Mouse (Mus musculus) spleen, embryonic (tissue): ENCODE measurements around the gene Arfgap2.

Experiments used
- CTCF ChIA-PET: fragments of 350-600 bp; sonication (Branson Sonifier 250); formaldehyde crosslinking; loops from one replicate; lab custom pipeline; 2022; lab: Charles Lee

Arfgap2 gene

GRCm38 (mm10) chr2:91258830-91259229 is 5.9 kb upstream of the Arfgap2 start:
- CTCF ChIA-PET: no interaction called here

- CTCF ChIA-PET: no interaction called here
These were observed 5.3 kb upstream of the Arfgap2 start for GRCm38 (mm10) chr2:91259493-91259892.

- CTCF ChIA-PET: no interaction called here
These were observed 798 bp upstream of the Arfgap2 start for GRCm38 (mm10) chr2:91263692-91264660.

- CTCF ChIA-PET: no interaction called here
These were observed 3.3 kb downstream of the Arfgap2 start for GRCm38 (mm10) chr2:91268042-91268441.

GRCm38 (mm10) chr2:91268706-91269105 is 3.9 kb downstream of the Arfgap2 start:
- CTCF ChIA-PET: interaction anchor here (0.6 kb wide), 1 partner anchor 276 kb away, joined by 4 read pairs; no protein-coding TSS in a partner anchor

GRCm38 (mm10) chr2:91269687-91270133 is 4.9 kb downstream of the Arfgap2 start:
- CTCF ChIA-PET: no interaction called here

GRCm38 (mm10) chr2:91278749-91279371 is 14.1 kb downstream of the Arfgap2 start:
- CTCF ChIA-PET: no interaction called here

- CTCF ChIA-PET: no interaction called here
These were observed 14.6 kb downstream of the Arfgap2 start for GRCm38 (mm10) chr2:91279372-91279755.

GRCm38 (mm10) chr2:91281366-91281765 is 16.6 kb downstream of the Arfgap2 start:
- CTCF ChIA-PET: interaction anchor here (0.7 kb wide), 1 partner anchor 13 kb away, joined by 3 read pairs; no protein-coding TSS in a partner anchor

GRCm38 (mm10) chr2:91283972-91284371 is 19.2 kb downstream of the Arfgap2 start:
- CTCF ChIA-PET: interaction anchor here (0.7 kb wide), 1 partner anchor 139 kb away, joined by 3 read pairs; no protein-coding TSS in a partner anchor

- CTCF ChIA-PET: no interaction called here
These were observed 19.8 kb downstream of the Arfgap2 start for GRCm38 (mm10) chr2:91284375-91285199.

- CTCF ChIA-PET: interaction anchor here (0.7 kb wide), 1 partner anchor 313 kb away, joined by 9 read pairs; no protein-coding TSS in a partner anchor
These were observed 21.2 kb downstream of the Arfgap2 start for GRCm38 (mm10) chr2:91285885-91286505.

GRCm38 (mm10) chr2:91287563-91287962 is 22.8 kb downstream of the Arfgap2 start:
- CTCF ChIA-PET: no interaction called here

- CTCF ChIA-PET: no interaction called here
These were observed 26.6 kb downstream of the Arfgap2 start for GRCm38 (mm10) chr2:91291197-91292007.

GRCm38 (mm10) chr2:91294226-91294625 is 29.5 kb downstream of the Arfgap2 start:
- CTCF ChIA-PET: interaction anchor here (0.6 kb wide), 1 partner anchor 13 kb away, joined by 3 read pairs; no protein-coding TSS in a partner anchor

GRCm38 (mm10) chr2:91295895-91296294 is 31.1 kb downstream of the Arfgap2 start:
- CTCF ChIA-PET: no interaction called here

- CTCF ChIA-PET: no interaction called here
These were observed 34.4 kb downstream of the Arfgap2 start for GRCm38 (mm10) chr2:91299156-91299555.

- CTCF ChIA-PET: no interaction called here
These were observed 36.0 kb downstream of the Arfgap2 start for GRCm38 (mm10) chr2:91300784-91301183.

- CTCF ChIA-PET: no interaction called here
These were observed 37.1 kb downstream of the Arfgap2 start for GRCm38 (mm10) chr2:91301836-91302235.

GRCm38 (mm10) chr2:91302845-91303244 is 38.1 kb downstream of the Arfgap2 start:
- CTCF ChIA-PET: no interaction called here
